Mouse (Mus musculus) testis, postnatal 10 days (tissue): Measurements from ENCODE around the gene Dnajc27.

Experiments used
- DNase-seq: peaks from one replicate; pipeline ENCODE4 v3.0.0; 2021; ENCODE audit warnings: low spot score

Gene Dnajc27

DNA sequence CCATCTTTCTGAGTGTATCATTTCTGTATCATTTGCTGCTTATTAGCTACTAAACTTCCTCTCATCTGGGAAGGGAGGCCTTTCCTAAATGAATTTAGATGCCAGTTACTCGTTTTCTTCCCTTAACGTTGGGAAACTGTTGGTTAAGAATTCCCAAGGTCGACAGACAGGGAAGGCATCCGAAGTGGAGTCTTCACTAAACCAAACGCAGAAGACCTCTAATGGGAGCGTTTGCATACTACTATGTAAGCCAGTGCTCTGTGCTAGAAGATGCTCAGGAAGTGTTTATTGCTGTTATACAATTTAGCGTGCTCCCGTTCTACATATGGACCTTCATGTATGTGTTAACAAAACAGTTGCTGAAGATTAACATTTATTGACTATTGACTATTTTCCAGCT, 1.1 kb downstream of the Dnajc27 start:
- no peak for DNase-seq

DNA sequence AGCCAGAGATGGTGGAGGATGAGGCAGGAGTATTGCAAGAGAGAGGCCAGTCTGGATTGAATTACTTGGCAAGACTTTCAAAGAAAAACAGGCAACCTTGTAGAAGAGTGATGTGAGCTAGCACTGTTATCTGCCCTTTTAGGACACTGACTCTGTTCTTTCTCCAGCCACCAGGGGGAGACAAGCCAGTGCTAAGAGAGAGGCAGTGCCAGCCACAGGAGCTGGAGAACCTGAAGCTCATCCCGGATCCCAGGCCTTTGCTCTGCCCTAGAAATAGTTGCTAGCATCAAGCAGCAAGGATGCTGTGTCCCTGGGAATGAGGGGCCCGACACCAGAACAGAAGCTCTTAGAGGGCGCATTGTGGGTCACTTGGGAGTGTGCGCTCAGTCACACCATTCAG, 25.0 kb downstream of the Dnajc27 start:
- peak; percentile 88 for DNase-seq

DNA sequence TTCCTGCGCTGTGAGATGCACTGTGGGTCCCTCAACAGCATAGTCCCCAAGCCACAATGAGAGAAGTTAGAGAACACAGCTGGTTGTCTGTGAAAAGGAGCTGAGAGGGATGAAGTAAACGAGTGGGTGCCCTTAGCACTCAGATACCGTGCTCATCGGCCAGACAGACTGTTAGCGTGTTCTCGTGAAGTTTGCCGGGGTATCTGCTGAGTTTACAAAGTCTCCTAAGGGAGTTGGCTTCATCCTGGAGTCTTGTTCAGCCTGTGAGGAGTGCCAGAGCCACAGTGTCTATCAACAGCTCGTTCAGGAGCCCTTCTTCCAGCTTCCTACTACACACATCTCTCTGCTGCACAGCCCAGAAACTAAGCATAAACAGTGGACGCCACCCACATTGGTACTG, 33.7 kb downstream of the Dnajc27 start:
- DNase-seq, result no peak

DNA sequence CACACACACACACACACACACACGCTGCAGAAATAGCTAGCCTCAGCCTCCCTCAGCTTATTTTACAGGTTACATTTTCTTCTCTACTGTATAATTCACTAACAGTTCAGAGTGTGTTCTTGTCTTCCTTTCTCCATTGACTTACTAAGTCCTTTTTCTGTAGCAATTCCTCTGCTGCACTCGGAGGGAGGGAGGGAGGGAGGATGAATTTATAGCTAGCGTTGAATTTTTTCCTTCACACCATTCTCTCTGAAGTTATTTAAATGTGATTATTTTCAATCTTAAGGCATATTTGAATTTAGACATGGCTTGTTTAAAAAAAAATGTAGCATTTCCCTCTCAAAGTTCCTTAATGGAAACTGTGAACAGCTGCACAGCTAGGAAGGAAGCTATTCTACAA, 34.8 kb downstream of the Dnajc27 start:
- no peak for DNase-seq

DNA sequence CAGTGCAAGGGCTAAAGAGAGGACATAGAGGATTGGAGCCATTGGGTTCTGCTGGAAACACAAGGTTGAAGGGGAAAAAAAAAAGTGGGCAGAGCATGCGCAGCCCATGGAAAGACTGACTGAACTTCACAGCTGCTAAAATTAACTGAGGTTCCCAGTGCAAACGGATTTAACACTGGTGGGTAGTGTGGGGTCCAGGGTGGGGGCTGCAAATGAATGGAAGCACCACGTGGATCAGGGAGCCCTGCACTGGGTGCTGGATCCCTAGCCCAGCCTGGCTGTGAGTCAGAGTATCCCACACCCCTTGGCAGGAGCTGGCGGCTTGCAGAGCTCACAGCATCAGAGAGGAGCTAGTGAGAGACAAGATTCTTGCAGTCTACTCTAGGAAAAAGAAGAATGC, 35.2 kb downstream of the Dnajc27 start:
- DNase-seq, result no peak

DNA sequence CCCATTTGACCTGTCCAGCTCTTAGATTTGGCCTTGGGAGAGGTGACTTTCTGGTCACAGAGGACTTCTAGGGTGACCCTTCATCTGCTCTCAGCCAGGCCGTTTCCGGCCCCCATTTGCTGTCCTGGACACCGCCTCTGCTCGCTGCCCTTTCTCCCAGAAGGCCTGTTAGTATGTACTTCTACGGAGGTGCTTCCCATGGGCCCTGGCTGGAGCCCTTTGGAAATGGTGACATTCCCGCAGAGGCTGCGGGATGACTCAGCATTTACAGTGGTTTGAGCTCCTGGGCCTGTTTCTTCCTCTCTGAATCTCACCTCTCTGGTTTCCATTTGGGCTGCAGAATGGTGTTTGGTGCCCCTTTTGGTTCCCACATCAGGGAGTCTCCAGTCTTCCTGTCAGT, 45.0 kb downstream of the Dnajc27 start:
- no peak for DNase-seq

DNA sequence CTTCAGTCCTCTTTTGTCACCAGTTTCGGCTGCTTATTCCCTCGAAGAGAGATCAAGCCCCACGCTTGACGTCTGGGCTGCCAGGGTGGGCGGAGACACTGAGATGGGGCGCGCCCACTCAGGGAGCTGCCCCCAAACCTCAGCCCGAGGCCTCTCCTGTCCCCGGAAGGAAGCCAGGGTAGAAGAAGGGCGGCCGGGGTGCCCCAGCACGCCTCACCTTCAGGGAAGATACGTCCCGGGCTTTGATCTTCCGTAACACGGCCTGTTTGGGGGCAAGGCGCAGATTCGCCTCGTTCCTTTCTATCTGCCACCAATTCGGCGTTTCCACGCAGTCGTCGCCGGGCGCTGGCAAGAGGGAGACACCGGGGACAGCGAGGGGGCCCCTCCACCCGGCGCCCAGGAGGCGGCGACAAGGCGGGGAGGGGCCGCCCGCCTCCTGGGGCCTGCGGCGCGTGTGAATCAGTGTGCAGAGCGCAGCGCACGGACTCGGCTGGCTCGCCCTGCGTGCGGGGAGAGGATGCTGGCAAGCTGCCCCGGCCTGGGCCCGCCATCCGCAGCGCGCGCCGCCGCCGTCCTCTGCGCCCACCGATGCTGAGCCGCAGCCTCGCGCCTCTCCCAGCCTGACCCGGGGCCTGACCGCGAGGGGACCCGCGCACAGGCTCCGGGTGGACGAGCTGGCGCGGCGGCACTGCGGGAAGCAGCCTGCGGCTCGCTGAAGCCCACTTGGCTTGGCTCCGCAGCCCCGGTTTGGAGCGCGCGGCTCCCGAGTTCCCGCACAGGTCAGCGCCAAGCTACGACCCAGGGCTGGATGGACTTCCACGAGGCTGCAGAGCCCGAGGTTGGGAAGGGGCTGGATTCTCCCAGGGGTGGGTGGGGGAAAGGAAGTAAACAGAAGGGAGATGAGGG, 50.8 kb downstream of the Dnajc27 start, which contains the start of gene Adcy3:
Adcy3 (plus strand) TSS at position 163 of the 906 bp plus-strand sequence.
- DNase-seq, result peak; percentile 76

DNA sequence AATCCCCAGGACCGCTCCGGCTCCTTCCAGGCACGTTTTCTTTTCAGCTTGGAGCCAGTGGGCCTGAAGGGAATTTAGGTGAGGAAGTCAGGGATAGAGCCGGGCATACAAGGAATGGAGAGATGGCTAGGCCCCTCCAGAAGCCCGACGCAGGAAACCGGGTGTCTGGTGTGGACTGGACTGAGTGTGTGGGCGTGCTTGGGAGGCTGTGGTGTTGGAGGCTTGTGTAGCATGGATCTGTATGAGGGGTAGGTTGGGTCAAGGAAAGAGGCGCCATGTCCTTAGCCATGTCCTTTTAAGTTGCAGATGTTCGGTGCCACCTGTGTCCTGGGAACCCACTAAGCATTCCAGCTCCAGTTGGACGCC, 51.4 kb downstream of the Dnajc27 start:
- DNase-seq, result no peak

DNA sequence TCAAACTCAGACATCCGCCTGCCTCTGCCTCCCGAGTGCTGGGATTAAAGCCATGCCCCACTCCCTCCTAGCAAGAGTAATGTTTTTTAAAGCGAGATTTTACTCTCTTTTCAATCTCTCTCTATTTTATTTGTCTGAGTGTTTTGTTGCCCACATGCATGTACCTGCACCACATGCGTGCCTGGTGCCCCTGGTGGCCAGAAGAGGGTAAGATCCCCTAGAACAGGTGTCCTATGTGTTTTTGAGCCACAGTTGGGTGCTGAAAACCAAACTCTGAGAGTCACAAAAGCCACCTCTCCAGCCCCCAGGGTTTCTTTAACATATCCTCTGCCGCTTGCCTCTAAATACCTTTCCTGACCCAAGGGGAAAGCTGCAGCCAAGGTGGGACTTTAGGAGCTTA, 60.8 kb downstream of the Dnajc27 start:
- no peak for DNase-seq

DNA sequence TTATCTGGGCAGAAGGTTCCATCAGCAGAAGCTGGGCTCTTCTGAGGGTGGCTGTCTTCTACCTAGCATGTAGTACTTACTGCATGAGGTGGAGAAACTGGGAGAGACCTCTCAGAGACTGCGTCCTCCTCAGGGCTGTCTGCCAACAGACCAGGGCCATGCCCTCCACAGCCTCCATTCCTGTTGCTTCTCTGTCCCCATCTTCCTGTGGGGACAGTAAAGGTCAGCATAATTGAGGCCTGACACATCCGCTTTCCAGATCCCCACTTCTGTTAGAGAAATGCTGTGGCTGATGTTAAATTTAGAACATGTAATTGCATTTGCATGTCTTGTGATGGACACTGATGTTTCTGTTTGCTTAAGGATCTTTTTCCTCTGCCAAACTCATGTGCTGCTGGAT, 68.6 kb downstream of the Dnajc27 start:
- no peak for DNase-seq

DNA sequence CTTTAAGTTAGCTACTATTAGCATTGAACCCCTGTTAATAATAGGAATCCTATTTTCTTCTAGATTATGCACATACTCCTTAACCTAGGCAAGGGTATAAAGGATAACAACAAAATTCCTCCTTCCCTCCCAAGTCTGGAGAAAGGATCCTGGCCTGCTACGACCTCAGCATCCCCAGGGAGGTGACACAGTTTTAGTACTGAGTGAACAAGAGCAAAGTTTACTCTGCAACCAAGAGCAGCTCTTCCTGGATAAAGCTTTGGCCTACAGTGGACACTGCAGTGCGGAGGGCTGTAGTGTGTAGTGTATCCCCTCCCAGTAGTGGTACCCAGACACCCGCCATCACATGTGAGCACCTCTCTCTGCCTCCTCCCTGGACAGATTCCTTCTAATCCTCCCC, 69.6 kb downstream of the Dnajc27 start:
- DNase-seq, result no peak

DNA sequence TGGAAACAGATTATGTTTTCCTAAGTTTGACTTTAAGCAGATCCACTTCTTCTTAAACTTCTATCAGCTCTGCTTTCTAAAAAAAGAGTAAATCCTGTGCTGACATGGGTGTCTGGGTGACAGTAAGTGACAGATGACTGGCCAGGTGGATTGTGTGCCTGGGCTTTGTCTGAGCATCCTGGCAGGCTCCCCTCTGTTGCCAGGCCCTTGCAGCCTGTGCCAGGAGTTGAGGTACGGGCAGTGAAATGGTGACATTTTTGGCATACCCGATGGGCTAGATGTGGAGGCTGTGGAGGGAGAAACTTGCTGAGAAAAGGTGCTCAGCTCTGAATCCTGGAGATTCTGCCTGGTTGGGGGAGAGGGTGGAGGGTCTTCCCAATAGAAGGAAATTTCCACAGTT, 75.1 kb downstream of the Dnajc27 start:
- no peak for DNase-seq

DNA sequence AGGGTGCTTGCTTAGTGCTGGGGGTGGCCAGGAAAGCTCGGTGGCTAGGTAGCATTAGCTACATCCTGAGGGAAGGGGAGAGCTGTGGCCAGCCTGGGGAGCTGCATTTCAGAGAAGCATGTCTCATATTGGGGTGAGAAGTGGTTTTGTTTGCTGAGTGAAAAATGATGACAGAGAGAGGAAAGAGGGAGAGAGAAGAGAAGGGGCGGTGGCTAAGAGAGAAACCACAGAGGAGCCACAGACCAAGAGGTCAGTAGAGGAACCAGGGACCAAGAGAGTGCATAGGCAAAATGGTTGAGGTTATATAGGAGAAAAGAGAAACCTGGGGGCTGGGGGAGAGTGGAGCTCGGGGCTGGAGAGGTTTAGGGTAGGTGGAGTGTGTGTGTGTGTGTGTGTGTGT, 75.8 kb downstream of the Dnajc27 start:
- DNase-seq, result no peak

DNA sequence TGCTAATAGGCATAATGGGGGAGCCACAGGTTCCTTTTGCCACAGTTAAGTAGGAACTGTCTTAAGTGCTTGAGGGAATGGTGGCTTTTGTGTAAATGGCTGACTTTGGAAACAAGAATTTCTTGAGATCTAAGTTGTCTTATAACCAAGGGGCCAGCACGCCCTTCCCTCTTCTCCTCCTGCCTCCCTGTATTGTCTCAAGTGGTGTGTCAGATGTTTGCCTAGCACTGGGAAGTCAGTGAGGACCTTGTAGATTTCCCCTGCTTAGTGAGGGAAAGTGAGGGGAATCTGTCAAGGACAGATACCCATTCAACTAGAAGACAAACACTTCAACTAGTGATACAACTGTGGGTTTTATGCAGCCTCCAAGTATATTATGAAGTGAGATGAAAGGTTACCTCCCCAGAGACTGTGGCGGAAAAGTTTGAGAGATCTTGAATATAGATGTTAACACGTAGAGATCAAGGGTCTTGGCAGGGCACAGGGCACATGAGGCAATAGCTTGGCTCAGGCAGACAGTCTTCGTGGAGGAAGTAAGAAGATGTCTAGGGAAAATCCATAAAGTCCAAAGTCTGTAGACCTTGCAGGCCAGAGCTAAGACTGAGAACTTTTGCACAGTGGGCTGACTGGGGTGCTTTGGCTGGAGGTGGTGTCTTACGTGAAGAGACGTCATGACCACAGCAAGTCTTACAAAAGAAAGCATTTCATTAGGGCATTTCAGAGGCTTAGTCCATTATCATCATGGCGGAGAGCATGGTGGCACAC, 76.7 kb downstream of the Dnajc27 start:
- no peak for DNase-seq
